Mouse (Mus musculus): ENCODE measurements around the gene Pla2g7.

The Pla2g7 gene

GRCm38 (mm10) chr17:43581012-43581467 lies 13.1 kb downstream of the Pla2g7 start:
- peak; percentile 12 to 16 for DNase-seq

GRCm38 (mm10) chr17:43584771-43585170 lies 16.9 kb downstream of the Pla2g7 start:
- DNase-seq = no peak

- no peak for DNase-seq
Measured at GRCm38 (mm10) chr17:43587278-43587677, 19.4 kb downstream of the Pla2g7 start.

- DNase-seq = no peak
Measured at GRCm38 (mm10) chr17:43589750-43590149, 21.9 kb downstream of the Pla2g7 start.

- DNase-seq = peak in 1 of 2 experiments; percentile 36
Measured at GRCm38 (mm10) chr17:43590531-43590930, 22.6 kb downstream of the Pla2g7 start.

- DNase-seq = peak; percentile 27 to 58
Measured at GRCm38 (mm10) chr17:43592296-43593291, 24.7 kb downstream of the Pla2g7 start.

- no peak for DNase-seq
Measured at GRCm38 (mm10) chr17:43597742-43598141, 29.8 kb downstream of the Pla2g7 start.

GRCm38 (mm10) chr17:43598706-43599105 lies 30.8 kb downstream of the Pla2g7 start:
- DNase-seq = no peak

GRCm38 (mm10) chr17:43606704-43607103 lies 38.8 kb downstream of the Pla2g7 start:
- DNase-seq = peak; percentile 81 to 85

GRCm38 (mm10) chr17:43611586-43611985 lies 43.7 kb downstream of the Pla2g7 start:
- DNase-seq = peak; percentile 74 to 81

GRCm38 (mm10) chr17:43612221-43612620 lies 44.3 kb downstream of the Pla2g7 start:
- no peak for DNase-seq

GRCm38 (mm10) chr17:43619156-43619555 lies 51.3 kb downstream of the Pla2g7 start:
- no peak for DNase-seq

- no peak for DNase-seq
Measured at GRCm38 (mm10) chr17:43622076-43622475, 54.2 kb downstream of the Pla2g7 start.

GRCm38 (mm10) chr17:43628246-43628645 lies 60.3 kb downstream of the Pla2g7 start:
- no peak for DNase-seq

- DNase-seq = no peak
Measured at GRCm38 (mm10) chr17:43629026-43629495, 61.2 kb downstream of the Pla2g7 start.

- peak; percentile 48 to 55 for DNase-seq
Measured at GRCm38 (mm10) chr17:43629496-43630426, 61.9 kb downstream of the Pla2g7 start, which contains the start of gene Tdrd6. Gene Tdrd6, minus strand, starts transcription at chr17:43630299.

GRCm38 (mm10) chr17:43630427-43630760 lies 62.5 kb downstream of the Pla2g7 start:
- peak in 1 of 2 experiments; percentile 39 for DNase-seq

GRCm38 (mm10) chr17:43637146-43637545 lies 69.2 kb downstream of the Pla2g7 start:
- DNase-seq = no peak

GRCm38 (mm10) chr17:43640825-43641224 lies 72.9 kb downstream of the Pla2g7 start:
- DNase-seq = peak in 1 of 2 experiments; percentile 32

GRCm38 (mm10) chr17:43643191-43643590 lies 75.3 kb downstream of the Pla2g7 start:
- DNase-seq = peak; percentile 12 to 16

GRCm38 (mm10) chr17:43644375-43644774 lies 76.5 kb downstream of the Pla2g7 start:
- no peak for DNase-seq

- DNase-seq = no peak
Measured at GRCm38 (mm10) chr17:43645136-43645535, 77.2 kb downstream of the Pla2g7 start.

GRCm38 (mm10) chr17:43646925-43647324 lies 79.0 kb downstream of the Pla2g7 start:
- no peak for DNase-seq

Measured in cerebellum, postnatal 10 days (tissue).